Mouse (Mus musculus) kidney, postnatal 4 days (tissue): ENCODE results near the gene Tuft1.

ENCODE experiments used
- DNase-seq, 2 experiments: peaks; one replicate each; pipeline ENCODE4 v3.0.0; 2021; ENCODE audit warnings: mixed read lengths in 2 of 2

Gene Tuft1

GRCm38 (mm10) chr3:94591066-94591465, 67.6 kb downstream of the Tuft1 start:
- no peak for DNase-seq

- DNase-seq = no peak
These were observed 70.7 kb downstream of the Tuft1 start for GRCm38 (mm10) chr3:94587962-94588361.

DNA sequence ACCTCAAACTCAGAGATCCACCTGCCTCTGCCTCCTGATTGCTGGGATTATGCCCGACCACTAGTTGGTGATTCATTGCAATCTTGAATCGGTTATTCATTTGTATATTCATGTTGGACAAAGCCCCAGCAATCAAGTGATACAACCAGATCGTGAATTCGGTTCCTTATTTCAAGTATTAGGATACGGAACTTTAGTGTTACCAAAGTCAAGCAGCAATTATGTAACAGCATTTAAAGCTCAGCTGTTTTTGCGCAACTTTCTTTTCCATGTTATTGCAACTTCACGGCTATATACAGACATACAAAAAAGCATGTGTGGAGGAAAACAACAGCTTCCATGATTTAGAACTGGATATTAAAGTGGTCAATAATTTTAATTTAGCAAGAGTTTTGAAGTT, 75.7 kb downstream of the Tuft1 start:
- no peak for DNase-seq

GRCm38 (mm10) chr3:94582456-94582891, 76.2 kb downstream of the Tuft1 start, which contains the start of gene Snx27:
Snx27 (minus strand) TSS chr3:94582716.
- peak; percentile 92 to 95 for DNase-seq

DNA sequence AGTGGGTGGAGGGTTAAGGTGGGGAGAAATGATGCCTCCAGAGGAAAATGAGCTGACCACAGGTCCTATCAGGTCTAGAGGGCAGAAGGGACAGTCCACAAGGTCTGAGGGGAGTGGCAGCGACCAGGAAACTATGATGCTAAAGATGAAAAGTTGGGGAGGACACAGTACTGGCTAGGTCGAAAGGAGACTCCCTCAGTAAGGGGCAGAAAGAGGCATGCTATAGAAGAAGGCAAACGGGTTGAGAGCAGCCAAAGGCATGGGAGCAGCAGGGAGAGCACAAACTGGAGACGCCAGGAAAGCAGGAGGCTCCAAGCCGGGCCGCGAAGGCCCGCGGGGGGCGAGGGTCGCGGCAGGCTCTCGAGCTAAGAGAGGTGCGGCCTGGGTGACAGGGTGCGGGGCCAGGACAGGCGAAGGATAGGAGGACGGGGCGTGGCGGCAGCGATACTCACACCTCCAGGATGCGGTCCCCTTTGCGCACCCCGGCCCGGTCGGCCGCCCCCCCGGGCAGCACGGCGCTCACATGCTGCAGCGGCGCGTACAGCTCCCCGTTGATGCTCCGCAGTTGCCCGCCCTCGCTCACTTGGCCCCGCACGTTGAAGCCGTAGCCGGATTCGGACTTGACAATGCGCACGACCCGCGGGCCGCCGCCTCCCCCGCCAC, 76.7 kb downstream of the Tuft1 start:
- no peak for DNase-seq

DNA sequence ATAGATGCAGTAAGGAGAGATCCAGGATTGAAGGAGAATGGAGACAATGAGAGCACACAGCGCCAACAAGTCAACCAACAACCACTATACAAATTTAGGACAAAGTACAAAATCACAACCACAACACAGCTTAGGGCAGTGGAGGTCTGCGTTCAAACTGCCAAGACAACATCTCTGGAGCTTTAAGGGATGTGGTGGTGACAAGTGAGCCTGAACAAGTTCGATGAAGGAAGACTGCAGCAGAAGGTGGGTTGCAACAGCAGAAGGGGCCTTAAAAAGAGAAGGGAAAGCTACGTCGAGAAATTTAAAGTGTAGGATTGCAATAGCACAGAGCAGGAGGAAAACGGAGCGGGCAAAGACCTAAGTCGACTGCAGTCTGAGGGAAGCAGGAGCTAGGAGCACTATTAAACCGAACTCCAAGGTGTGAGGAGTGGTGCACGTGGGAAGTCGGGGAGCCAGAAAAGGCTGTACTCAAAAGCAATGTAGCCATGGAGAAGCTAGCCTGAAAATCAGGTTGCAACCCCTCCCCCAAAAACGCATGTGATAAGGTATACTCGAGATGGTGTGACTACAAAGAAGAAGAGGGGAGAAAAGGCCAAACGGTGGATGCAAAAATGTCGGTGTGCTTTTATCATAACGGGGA, 77.4 kb downstream of the Tuft1 start:
- DNase-seq = peak; percentile 17 to 23

GRCm38 (mm10) chr3:94574506-94574905, 84.2 kb downstream of the Tuft1 start:
- no peak for DNase-seq

DNA sequence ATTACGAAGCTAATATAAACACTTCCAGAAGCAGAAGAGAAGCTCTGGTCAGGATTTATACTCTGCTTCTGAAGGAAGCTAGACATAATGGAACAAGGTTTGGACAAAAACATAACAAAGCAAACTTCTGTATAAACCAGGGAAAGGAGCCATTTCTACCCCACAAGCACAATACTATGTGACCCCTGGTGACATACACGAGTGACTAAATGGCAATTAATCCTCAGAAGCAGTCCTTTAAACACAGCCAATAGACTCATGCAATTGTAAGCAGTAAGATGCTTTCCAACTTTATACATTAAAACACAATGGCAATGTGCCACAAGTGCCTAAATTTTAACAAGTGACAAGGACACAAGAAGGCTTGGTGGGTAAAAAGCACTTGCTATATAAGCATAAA, 91.4 kb downstream of the Tuft1 start:
- no peak for DNase-seq

- no peak for DNase-seq
These were observed 93.1 kb downstream of the Tuft1 start for GRCm38 (mm10) chr3:94565557-94565956.

DNA sequence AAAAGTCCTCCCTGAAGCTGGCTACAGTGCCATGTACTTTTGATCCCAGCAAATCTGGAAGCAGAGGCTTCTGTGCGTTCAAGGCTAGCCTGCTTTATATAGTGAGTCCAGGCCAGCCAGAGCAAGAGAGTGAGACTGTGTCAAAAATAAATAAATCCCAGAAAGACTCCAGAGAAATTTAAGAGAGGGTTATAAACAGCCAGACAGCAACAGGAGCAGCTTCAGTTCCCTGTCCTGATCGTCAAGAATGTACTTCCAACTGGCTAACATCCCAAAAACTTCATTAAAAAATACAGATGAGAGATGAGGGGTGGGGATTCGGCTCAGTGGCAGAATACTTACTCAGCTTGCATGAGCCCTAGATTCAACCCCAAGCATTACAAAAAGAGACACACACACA, 93.5 kb downstream of the Tuft1 start:
- no peak for DNase-seq

DNA sequence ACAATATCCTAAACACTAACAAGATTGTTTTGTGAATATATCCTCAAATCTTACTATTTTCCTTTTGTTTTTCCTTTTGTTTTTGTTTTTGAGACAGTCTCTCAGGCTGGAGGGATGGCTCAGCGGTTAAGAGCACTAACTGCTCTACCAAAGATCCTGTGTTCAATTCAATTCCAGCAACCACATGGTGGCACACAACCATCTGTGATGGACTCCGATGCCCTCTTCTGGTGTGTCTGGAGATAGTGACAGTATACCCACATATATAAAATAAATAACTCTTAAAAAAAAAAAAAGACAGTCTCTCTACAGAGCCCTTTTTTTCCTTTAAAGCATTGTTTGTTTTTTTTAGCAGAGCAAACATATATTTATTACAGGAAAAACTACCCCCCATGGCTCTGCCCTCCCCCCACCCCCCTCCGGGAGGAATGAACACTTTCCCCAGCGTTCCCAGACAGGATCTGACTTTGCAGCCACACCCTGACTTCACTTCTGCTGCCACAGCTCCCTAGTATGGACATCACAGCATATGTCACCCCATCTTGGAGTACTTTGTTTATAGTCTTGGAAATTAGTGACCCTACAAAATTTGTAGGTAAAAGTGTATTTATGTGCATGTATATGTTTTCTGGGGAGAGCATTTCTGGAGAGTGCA, 94.2 kb downstream of the Tuft1 start:
- DNase-seq = no peak

DNA sequence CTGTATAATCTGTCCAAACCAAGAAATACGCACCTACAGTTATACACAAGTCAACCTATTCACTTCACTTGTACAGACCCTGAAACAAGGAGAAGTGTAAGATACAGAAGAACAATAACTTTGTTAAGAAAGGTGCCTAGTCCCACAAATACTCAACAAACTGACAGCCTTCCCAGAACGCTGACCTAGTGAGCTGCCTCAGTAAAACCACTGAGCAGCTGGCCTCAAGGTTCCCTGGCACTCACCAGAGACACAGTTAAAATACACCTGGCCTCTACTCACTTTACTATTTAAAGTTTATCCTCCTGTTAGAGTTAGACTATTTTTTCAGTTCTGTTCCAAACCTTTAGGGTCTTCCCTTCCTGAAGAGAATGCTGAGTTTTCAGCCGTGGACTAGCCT, 95.5 kb downstream of the Tuft1 start:
- DNase-seq = no peak
